Mouse (Mus musculus): Measurements from ENCODE around the gene Polr2g.
"Not testable (repeated sequence)": the region's sequence is repeated elsewhere in the genome, so short reads cannot be mapped to it uniquely, and the experiment has no call there.

The Polr2g gene

GRCm38 (mm10) chr19:8798264-8798946 lies at the start of gene Polr2g:
Gene Polr2g (minus strand): TSS chr19:8798577.
- peak; percentile 80 to 89 for DNase-seq (ENCODE audit: low spot score in 2 of 2)

DNA sequence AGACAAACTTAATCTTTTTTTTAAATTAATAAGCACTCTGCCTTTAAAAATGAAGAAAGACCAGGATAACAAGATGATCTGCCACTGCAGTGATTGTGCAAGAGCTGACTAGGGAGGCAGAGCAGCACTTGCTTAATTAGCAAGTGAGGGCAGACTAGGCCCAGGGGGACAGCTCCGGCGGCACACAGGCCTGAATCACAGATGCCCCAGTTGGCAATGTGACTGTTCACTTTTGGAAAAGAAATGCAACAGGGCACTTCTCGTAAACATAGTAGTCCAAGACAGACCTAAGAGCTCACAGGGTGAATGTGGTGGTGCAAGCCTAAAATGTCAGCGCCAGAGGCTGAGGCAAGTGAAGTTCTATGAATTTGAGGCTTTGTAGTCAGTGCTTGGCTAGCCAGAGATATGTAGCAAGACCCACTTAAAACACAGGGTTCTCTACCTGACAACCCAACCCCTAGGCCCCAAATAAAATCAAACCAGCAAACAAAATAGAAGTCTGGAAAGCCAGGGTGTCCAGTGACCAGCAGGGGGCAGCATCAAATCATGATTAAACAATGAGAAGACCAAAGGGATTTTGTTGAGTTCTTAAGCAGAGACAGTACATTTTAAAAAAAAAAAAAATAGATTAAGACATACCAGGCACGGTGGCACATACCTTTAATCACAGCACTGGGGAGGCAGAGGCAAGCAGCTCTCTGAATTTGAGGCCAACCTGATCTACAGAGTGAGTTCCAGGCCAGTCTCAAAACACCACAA lies 46.2 kb upstream of the Polr2g start:
- peak; percentile 73 to 81 for DNase-seq (ENCODE audit: low spot score in 2 of 2)

DNA sequence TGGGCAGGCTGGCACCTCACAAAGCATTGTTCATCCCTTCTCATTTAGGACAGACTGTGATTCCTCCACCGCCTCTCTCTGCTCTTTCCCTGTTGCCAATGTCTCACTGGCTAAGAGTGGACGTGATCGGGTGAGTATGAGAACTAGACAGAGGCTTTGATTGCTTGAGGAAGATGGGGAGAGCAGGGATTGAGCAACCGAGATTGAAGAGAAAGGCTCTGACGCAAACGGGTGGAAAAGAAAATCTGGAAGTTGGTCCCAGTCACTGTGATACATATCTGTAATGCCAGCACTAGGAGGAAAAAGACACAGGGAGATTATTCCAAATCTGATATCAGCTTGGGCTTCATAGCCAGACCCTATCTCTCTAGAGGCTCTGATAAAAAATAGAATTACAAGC lies 44.6 kb upstream of the Polr2g start:
- no peak for DNase-seq (ENCODE audit: low spot score in 2 of 2)

GRCm38 (mm10) chr19:8841012-8841411 lies 42.6 kb upstream of the Polr2g start:
- DNase-seq (ENCODE audit: low spot score in 2 of 2) = no peak

DNA sequence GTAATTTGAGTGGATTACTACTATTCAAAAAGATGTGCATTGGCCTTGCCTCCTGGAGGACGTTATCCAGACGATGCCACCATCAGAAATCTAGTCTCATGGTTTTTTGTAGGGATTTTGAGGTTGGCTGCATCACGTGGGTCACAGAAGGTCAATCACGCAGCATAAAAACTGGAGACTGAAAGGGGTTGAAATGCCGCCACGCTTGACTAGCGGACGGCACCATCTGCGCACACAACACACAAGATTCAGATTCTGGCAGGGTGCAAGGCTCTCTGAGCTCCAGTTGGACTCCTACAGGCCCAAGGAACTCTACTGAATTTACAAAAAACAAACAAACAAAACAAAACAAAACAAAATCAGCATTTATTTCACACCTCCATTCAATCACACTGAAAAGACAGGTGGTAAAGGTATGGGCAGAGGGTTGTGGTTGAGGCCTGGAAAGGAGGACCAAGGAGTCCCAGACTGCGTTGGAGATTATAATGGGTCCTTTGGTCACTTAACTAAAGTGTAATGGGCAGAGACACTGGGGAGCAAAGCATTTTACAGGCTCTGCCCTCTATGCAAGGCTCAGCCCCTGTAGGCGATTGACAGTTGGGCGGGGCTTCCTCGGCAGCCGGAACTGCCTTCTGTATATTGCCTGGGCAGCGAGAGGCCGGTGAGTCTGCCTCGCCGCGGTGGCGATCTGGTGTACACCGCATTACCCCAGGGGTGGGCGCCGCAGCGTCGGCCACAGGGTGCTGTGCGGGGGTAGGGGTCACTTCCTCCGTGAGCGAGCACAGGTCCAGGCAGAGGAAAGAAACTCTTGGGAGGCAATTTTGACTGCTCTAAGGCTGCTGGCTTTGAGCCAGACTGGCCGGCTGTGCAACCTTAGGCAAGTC lies 41.8 kb upstream of the Polr2g start:
- peak; percentile 58 to 65 for DNase-seq (ENCODE audit: low spot score in 2 of 2)

DNA sequence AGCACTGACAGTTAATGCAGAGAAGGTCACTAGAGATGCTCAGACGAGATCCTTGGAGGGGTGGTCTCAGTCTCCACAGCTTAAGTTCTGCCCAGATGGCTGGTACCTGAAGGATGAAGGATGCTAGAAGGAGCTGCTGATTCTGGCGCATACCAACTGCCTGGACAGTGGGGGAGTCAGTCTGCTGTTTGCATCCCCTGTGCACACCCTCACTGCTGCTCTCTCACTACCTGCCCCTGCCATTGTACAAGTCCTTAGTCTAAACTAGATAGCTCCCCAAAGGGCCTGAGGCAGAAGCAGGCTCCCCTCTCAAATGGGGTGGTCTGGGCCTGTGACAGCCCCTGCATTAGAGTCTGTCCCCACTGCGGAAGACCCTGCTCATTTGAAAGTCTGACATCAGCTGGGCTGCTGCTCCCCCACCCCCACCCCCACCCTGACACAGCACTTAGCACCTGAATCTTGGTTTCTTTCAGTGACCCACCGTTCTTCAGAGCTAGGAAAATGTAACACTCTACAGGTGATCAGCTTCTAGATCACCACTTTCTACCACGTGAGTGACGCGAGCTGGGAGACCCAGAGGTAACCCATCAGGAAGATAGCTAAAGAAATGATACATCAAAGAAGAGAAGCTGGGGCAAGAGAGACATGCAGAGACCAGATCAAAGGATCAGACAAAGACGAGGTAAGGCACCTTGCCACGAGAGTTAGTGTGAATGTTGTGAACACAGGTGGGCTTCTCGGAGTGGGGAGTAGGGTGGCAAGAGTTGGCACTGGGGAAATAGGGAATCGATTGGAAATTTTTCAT lies 40.9 kb upstream of the Polr2g start, which contains the start of gene Gng3:
Gng3 (minus strand) TSS at position 92 of the 805 bp plus-strand sequence.
- DNase-seq (ENCODE audit: low spot score in 2 of 2) = no peak

DNA sequence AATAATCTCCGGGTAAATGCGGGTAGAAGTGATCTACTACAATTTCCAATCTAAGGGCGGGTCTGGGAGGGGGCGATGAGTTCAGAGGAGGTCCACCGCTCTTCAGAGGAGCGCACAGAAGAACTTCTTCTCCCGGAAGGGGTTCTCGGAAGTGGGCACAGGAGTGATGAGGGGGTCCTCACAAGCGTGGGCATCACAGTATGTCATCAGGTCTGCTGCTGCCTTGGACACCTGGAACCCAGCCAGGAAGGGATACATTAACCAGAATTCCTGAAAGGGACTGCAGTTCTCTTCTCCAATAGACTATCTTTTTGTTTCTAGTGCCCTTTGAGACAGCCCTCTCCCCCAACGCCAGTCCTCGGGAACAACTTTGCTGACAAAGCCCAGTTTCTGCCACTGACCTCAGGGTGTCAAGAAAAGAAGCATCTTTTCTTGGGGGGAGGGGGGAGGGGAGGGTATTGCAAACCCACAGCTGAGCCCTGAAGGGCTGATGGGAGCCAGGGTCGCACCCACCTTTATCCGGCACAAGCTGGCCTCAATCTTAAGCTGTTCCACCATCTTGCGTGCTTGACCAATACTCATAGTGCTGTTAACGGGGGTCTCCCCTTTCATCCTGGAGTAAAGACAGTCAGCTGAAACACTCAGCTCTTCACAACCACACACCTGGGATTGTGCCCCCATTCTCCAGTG lies 39.8 kb upstream of the Polr2g start:
- no peak for DNase-seq (ENCODE audit: low spot score in 2 of 2)

DNA sequence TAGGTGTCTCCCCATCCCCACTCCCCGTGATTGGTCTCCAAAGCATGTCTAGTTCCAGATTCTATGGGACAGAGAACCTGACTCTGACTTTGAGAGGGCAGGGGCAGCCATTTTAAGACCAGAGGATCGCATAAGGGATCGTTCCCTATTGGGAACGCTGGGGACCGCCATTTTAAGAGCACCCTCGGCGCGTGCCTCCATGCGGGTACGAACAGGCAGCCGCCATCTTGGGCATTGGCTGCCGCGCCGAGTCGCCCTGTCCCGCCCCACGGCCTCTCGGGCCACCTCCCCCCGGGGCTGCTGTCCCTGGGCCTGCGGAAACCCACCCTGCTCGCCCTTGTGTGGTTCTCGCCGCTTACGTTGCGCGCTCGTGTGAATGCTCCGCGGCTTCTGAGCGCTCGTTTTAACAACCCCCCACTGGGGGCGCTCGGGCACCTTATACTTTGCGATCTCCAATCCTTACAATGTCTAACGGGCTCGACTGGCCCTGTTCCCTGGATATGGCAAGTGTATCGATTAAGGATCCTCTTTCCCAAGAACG lies 38.9 kb upstream of the Polr2g start, which contains the start of gene Bscl2:
Bscl2 (plus strand) TSS at position 217 of the 541 bp plus-strand sequence.
- DNase-seq (ENCODE audit: low spot score in 2 of 2) = peak; percentile 80 to 85

DNA sequence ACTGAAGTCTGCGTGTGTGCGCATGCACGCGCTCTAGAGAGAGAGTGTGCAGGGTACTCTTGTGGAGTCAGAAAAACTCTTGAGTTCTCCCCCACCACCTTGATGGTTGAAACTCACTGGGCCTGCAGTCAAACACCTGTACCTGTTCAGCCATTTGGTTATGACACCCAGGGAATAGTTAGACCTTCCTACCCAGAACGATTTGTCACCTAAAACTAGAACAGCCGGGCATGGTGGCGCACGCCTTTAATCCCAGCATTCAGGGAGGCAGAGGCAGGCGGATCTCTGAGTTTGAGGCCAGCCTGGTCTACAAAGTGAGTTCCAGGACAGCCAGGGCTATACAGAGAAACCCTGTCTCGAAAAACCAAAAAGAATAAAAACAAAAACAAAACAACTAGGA lies 38.0 kb upstream of the Polr2g start:
- not testable (repeated sequence) for DNase-seq (ENCODE audit: low spot score in 2 of 2)

- DNase-seq (ENCODE audit: low spot score in 2 of 2) = no peak
Observed at GRCm38 (mm10) chr19:8832971-8833370, 34.6 kb upstream of the Polr2g start.

DNA sequence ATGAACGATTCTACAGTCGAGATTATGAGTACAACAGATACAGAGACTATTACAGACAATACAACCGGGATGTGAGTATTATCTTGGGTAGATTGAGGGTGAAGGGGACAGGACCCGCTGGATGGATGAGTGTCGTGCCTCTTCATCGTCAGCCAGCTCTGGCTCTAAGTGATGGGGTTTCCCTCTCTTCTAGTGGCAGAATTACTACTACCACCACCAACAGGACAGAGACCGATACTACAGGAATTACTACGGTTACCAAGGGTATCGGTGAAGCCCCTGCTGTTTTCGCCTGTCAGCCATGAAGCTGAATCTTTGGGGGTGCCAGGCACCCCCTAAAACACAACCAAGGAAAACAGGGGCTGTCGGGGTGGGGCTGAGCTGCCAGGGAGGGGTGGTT lies 32.9 kb upstream of the Polr2g start:
- no peak for DNase-seq (ENCODE audit: low spot score in 2 of 2)

- DNase-seq (ENCODE audit: low spot score in 2 of 2) = no peak
Observed at GRCm38 (mm10) chr19:8830664-8831063, 32.3 kb upstream of the Polr2g start.

GRCm38 (mm10) chr19:8829660-8830059 lies 31.3 kb upstream of the Polr2g start, which contains the start of gene AC129217.1:
Gene AC129217.1 (plus strand): TSS chr19:8829773.
- DNase-seq (ENCODE audit: low spot score in 2 of 2) = no peak

GRCm38 (mm10) chr19:8822696-8823095 lies 24.3 kb upstream of the Polr2g start:
- no peak for DNase-seq (ENCODE audit: low spot score in 2 of 2)

GRCm38 (mm10) chr19:8821146-8821545 lies 22.8 kb upstream of the Polr2g start:
- no peak for DNase-seq (ENCODE audit: low spot score in 2 of 2)

- DNase-seq (ENCODE audit: low spot score in 2 of 2) = no peak
Observed at GRCm38 (mm10) chr19:8820424-8820956, 22.1 kb upstream of the Polr2g start.

GRCm38 (mm10) chr19:8819596-8820423 lies 21.4 kb upstream of the Polr2g start, which contains the start of gene Hnrnpul2:
Gene Hnrnpul2 (plus strand): TSS chr19:8820010.
- DNase-seq (ENCODE audit: low spot score in 2 of 2) = peak; percentile 98

- peak; percentile 91 to 92 for DNase-seq (ENCODE audit: low spot score in 2 of 2)
Observed at GRCm38 (mm10) chr19:8818801-8819595, 20.6 kb upstream of the Polr2g start, which contains the start of gene Ttc9c. Gene Ttc9c (minus strand): TSS chr19:8819333.
